Mouse (Mus musculus): Measurements from ENCODE around the gene Olfr1388.
"Not testable (repeated sequence)": the region's sequence is repeated elsewhere in the genome, so short reads cannot be mapped to it uniquely, and the experiment has no call there.

Gene Olfr1388

DNA sequence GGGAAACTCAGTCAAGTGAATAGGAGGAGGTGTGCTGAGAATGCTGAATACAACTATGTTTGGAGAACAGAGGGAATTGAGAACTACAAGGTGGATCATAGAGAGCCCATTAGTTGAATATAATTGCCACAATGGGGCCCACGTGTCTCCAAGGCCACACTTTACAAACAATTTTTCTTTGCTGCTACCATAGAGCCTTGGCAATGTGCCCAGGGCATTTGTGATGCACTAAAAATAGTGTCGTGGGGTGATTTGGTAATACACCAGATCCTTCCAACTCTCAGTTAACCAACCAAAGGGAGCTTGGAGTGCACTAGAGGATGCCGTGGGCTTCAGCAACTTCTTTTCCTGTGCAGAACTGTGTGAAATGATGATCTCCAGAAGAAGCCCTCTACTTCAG is at the start of gene Olfr1388:
Olfr1388 (plus strand) TSS at position 214 of the 400 bp plus-strand sequence.
- no peak for DNase-seq (ENCODE audit: low spot score)

DNA sequence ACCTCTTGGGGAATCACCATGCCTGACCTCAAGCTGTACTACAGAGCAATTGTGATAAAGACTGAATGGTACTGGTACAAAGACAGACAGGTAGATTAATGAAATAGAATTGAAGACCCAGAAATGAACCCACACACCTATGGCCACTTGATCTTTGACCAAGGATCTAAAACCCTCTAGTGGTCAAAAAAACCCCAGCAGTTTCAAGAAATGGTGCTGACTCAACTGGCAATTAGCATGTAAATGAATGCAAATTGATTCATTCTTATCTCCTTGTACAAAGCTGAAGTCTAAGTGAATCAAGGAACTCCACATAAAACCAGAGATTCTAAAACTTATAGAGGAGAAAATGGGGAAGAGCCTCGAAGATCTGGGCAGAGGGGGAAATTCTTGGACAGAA is 43.7 kb upstream of the Olfr1388 start:
- not testable (repeated sequence) for DNase-seq (ENCODE audit: low spot score)

DNA sequence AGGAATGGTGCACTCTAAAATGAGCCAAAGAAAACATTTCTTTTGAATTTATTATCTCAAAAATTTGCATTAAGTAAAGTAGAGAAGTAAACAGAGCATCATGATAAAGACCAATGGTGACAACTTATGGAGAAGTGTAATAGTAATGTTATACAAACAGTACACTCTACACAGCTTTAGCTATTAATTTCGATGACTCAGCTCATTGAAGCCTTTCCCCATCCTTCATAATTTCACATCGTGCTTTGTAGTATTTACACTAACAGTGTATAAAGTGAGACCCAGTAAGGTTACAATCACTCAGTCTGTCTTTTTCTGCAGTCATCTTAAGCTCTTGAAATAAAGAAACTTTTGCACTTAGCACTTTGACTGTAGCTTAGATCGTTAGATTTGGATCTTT is 29.6 kb upstream of the Olfr1388 start:
- no peak for DNase-seq (ENCODE audit: low spot score)

DNA sequence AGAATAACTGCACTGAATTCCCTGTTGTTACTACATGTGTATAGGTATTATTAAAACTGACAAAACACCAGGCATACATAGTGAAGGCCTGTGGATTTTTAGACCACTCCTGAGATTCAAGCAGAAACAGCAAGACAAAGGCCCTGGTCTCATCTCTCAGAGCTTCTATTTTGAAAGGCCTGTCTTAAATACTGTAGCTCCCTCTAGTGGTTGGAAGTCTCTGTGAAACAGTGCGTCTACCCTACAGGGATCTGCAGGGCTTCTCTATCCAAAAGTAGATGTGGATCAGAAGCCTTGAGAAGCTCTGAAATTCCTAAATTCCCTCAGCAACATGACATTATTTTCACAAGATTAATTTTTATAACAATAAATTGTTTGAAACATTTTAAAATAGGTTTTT is 25.9 kb upstream of the Olfr1388 start:
- DNase-seq (ENCODE audit: low spot score), result peak; percentile 5

DNA sequence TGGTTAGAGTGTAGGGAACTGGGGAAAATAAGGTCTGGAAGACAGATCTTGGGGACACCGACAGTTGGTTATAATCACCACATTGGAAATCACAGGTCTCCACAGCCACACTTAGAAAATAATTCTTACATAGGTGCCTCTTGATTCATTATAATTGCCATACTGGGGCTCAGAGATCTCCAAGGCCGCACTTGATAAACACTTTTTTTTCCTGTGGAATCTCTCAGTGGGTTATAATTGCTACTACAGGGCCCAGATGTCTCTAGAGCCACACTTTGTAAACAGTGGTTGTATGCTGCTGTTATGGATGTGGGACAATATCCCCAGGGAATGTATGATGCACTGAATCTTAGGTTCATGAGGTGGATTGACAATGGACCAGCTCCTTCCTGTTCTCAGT is 13.7 kb upstream of the Olfr1388 start, which contains the start of gene Olfr1389:
Olfr1389 (plus strand) TSS at position 301 of the 400 bp plus-strand sequence.
- no peak for DNase-seq (ENCODE audit: low spot score)

DNA sequence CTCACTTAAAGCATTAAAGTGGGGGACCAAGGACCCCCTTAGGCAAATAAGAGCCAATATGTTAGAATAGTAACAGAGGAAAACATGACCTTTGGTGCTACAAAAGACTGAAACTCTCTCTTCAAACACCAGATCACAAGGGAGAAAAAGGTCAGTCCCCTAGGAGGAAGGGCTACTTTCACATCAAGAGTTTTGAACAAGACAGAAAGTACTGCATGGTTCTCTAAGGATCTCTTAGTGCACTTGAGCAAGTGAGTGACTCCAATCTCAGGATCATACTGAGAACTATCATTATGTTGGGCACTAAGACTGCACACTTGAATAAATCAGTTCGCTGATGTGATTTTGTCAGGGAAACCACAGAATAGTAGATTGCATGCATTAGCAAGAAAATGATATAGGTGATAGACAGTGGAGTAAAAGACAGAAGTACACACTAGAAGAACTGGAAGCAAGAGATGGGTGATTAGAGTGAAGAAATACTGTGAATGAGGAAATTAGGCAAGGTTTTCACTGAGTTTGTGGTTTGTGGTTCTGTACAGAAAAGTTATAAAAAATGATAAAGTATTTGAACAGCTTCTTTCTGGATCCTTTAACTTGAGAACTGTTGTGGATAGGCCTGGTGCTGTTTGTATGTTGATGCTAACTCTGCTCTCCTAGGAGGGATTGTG is 11.0 kb upstream of the Olfr1388 start:
- DNase-seq (ENCODE audit: low spot score), result no peak

DNA sequence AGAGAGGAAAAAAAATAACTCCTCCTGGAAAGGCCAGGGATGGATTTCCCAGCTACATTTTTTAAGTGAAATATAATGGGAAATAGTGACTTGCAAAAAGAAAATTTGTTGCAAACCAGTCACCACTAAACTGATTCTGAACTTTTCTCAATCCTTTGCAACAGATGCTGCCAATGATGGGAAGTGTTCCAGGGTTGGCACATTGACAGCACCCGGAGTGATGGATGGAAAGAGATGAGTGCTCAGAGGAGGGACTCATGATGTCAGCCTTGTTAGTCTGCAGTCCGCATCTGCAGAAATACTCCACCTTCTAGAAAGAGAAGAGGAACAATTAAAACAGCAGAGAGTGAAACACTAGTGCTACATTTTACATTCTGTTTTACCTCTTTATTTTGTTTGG is 6.8 kb upstream of the Olfr1388 start:
- no peak for DNase-seq (ENCODE audit: low spot score)

DNA sequence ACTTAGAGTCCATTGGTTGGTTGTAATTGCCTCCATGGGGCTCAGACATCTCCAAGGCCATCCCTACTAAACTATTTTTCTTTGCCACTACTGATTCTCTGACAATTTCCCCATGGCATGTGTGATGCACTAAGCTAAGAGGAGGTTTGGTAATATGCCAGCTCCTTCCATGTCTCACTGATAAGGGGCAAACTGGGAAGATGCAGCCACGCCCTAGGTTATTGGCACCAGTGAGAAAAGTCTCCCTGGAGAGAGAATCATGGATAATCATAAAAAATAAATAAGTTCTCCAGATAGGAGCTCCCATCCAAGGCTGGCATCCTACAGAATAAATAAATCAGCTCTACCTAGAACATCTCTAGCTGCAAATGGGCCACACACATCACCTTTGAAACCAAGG is 18.6 kb downstream of the Olfr1388 start, which contains the start of gene Olfr1387:
Olfr1387 (plus strand) TSS at position 301 of the 400 bp plus-strand sequence.
- DNase-seq (ENCODE audit: low spot score), result no peak

DNA sequence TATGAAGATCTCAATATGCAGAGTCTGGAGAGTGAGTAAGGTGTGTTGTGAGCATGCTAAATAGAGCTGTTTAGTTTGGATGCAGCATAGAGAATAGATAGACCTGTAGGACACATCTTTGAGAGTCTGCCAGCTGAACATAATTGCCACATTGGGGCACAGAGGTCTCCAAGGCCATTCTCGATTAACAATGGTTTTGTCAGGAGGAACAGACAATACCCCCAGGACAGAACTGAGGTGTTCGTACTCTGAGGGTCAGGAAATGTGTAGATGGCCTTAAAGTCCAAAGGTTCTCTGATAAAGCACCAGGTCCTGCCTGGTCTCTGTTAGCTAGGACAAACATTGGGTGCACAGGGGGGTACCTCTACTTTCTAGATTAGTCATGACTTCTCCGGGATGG is 28.3 kb downstream of the Olfr1388 start, which contains the start of gene Olfr1386:
Olfr1386 (plus strand) TSS at position 301 of the 400 bp plus-strand sequence.
- not testable (repeated sequence) for DNase-seq (ENCODE audit: low spot score)

DNA sequence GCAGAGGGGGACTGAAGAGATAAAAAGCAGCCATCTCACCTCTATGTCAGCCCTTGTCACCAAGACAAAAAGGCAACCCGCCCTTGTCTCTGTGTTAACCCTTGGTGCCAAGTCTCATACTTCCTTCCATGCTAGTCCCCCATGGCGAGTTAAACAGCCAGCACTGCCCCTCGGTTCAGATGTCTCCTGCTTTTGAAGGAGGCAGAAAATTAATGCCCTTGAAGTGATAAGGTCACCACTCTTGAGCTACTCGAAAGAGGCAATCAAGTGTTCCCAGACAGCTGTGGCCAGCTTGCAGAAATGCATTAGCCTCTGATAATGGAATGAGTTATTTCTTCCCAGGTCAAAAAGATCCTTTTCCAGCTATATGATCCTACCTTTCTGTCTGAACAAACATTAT is 49.5 kb downstream of the Olfr1388 start:
- DNase-seq (ENCODE audit: low spot score), result no peak

DNA sequence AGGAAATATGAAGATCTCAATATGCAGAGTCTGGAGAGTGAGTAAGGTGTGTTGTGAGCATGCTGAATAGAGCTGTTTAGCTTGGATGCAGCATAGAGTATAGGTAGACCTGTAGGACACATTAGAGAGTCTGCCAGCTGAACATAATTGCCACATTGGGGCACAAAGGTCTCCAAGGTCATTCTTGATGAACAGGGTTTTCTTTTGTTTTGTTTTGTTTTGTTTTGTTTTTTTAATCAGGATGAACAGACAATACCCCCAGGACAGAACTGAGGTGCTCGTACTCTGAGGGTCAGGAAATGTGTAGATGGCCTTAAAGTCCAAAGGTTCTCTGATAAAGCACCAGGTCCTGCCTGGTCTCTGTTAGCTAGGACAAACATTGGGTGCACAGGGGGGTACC is 52.3 kb downstream of the Olfr1388 start, which contains the start of gene Olfr1385:
Olfr1385 (plus strand) TSS at position 301 of the 400 bp plus-strand sequence.
- not testable (repeated sequence) for DNase-seq (ENCODE audit: low spot score)
